Mouse (Mus musculus) MEL (cell line): ENCODE data around the gene Atp6v0b. TPM values are rescaled to one million over a fixed set of nuclear protein-coding genes. Genes with fewer than 3 reads are reported as not detected.

ENCODE experiments used
- DNase-seq: peaks from one replicate; pipeline ENCODE4 v3.0.0; 2011; ENCODE audit warnings: low read depth, low spot score
- H3K27ac ChIP-seq: 2 replicates; pipeline ENCODE4 v1.5.1; 2012; ENCODE audit warnings: low read depth, mild to moderate bottlenecking, control low read depth, low read length, moderate library complexity; ENCODE audit not compliant: control insufficient read depth
- H3K27me3 ChIP-seq, 2 experiments: fragments of 150-350 bp in 1 of 2; sonication (generic) in 1 of 2; 2 replicates each; pipeline ENCODE4 v1.6.1; 2012; ENCODE audit warnings: low read length in 2 of 2, mild to moderate bottlenecking in 2 of 2, improper control_type of control experiment in 1 of 2, moderate library complexity in 1 of 2; ENCODE audit not compliant: insufficient read depth in 2 of 2, control insufficient read depth in 1 of 2
- H3K36me3 ChIP-seq, 2 experiments: 2 replicates each; pipeline ENCODE4 v1.6.1; 2012 to 2014; ENCODE audit warnings: low read length in 2 of 2, improper control_type of control experiment in 1 of 2, inconsistent platforms in 1 of 2, mild to moderate bottlenecking in 1 of 2; ENCODE audit not compliant: insufficient read depth in 2 of 2, control insufficient read depth in 1 of 2
- H3K4me1 ChIP-seq, 2 experiments: fragments of 150-350 bp in 1 of 2; sonication (generic) in 1 of 2; 2 replicates each; pipeline ENCODE4 v1.6.1; 2012; ENCODE audit warnings: low read length in 2 of 2, improper control_type of control experiment in 1 of 2, mild to moderate bottlenecking in 1 of 2; ENCODE audit not compliant: insufficient read depth in 2 of 2, control insufficient read depth in 1 of 2
- H3K4me3 ChIP-seq, 2 experiments: fragments of 150-350 bp in 1 of 2; sonication (generic) in 1 of 2; 2 replicates each; pipeline ENCODE4 v1.5.1; 2012; ENCODE audit warnings: low read depth in 2 of 2, low read length in 2 of 2, mild to moderate bottlenecking in 2 of 2, moderate library complexity in 2 of 2, control low read depth in 1 of 2, improper control_type of control experiment in 1 of 2; ENCODE audit not compliant: control insufficient read depth in 1 of 2, insufficient read depth in 1 of 2
- H3K79me2 ChIP-seq: 2 replicates; pipeline ENCODE4 v1.6.1; 2012; ENCODE audit warnings: mild to moderate bottlenecking, low read length, moderate library complexity; ENCODE audit not compliant: control insufficient read depth, poor library complexity, insufficient read depth
- H3K9ac ChIP-seq: 2 replicates; pipeline ENCODE4 v1.6.1; 2012; ENCODE audit warnings: low read depth, mild to moderate bottlenecking, control low read depth, low read length, moderate library complexity; ENCODE audit not compliant: control insufficient read depth, poor library complexity, severe bottlenecking
- H3K9me3 ChIP-seq: fragments of 150-350 bp; sonication (generic); replicated peaks from 2 replicates; pipeline ENCODE4 v1.6.1; 2012; ENCODE audit warnings: mild to moderate bottlenecking, low read length, improper control_type of control experiment, moderate library complexity; ENCODE audit not compliant: insufficient read depth
- BHLHE40 ChIP-seq: IDR thresholded peaks from 2 replicates; pipeline ENCODE4 v1.6.1; 2012; ENCODE audit warnings: low read depth, mild to moderate bottlenecking, inconsistent platforms, low read length, improper control_type of control experiment, borderline replicate concordance
- CHD2 ChIP-seq: IDR thresholded peaks from 2 replicates; pipeline ENCODE4 v1.6.1; 2011; ENCODE audit warnings: low read length, improper control_type of control experiment
- CTCF ChIP-seq, 3 experiments: IDR thresholded peaks in 2 of 3; conservative IDR thresholded peaks in 1 of 3; 2 replicates each; pipeline ENCODE4 v1.5.1; 2011 to 2012; ENCODE audit warnings: low read length in 3 of 3, low read depth in 2 of 3, mild to moderate bottlenecking in 2 of 3, improper control_type of control experiment in 1 of 3, inconsistent platforms in 1 of 3, mixed read lengths in 1 of 3, moderate library complexity in 1 of 3; ENCODE audit not compliant: control insufficient read depth in 1 of 3, insufficient read depth in 1 of 3, poor library complexity in 1 of 3, severe bottlenecking in 1 of 3
- E2F4 ChIP-seq: IDR thresholded peaks from 2 replicates; pipeline ENCODE4 v1.6.1; 2011; ENCODE audit warnings: low read depth, low read length, improper control_type of control experiment, borderline replicate concordance
- EP300 ChIP-seq, 2 experiments: IDR thresholded peaks; 2 replicates each; pipeline ENCODE4 v1.6.1; 2011; ENCODE audit warnings: improper control_type of control experiment in 2 of 2, low read length in 2 of 2, low read depth in 1 of 2, mild to moderate bottlenecking in 1 of 2
- HCFC1 ChIP-seq: IDR thresholded peaks from 2 replicates; pipeline ENCODE4 v1.6.1; 2012; ENCODE audit warnings: low read depth, mild to moderate bottlenecking, inconsistent platforms, low read length, improper control_type of control experiment, moderate library complexity
- MAFK ChIP-seq: IDR thresholded peaks from 2 replicates; pipeline ENCODE4 v1.6.1; 2011; ENCODE audit warnings: low read depth, mild to moderate bottlenecking, low read length, improper control_type of control experiment, borderline replicate concordance
- MAZ ChIP-seq: IDR thresholded peaks from 2 replicates; pipeline ENCODE4 v1.6.1; 2012; ENCODE audit warnings: low read depth, mild to moderate bottlenecking, inconsistent platforms, low read length, improper control_type of control experiment
- MEF2A ChIP-seq: IDR thresholded peaks from 2 replicates; pipeline ENCODE4 v1.6.1; 2014; ENCODE audit warnings: low read depth, mild to moderate bottlenecking, inconsistent platforms, low read length, improper control_type of control experiment; ENCODE audit not compliant: poor library complexity, insufficient replicate concordance, severe bottlenecking; ENCODE audit errors: extremely low read depth
- MYB ChIP-seq: IDR thresholded peaks from 2 replicates; pipeline ENCODE4 v1.6.1; 2011; ENCODE audit warnings: mild to moderate bottlenecking, low read depth, low read length, improper control_type of control experiment
- MYC ChIP-seq: IDR thresholded peaks from 2 replicates; pipeline ENCODE4 v1.6.1; 2011; ENCODE audit warnings: low read depth, mild to moderate bottlenecking, low read length, improper control_type of control experiment, moderate library complexity
- POLR2AphosphoS5 ChIP-seq: IDR thresholded peaks from 2 replicates; pipeline ENCODE4 v1.6.1; 2012; ENCODE audit warnings: low read depth, borderline replicate concordance, mild to moderate bottlenecking, inconsistent platforms, low read length, moderate library complexity, mixed read lengths
- RAD21 ChIP-seq: IDR thresholded peaks from 2 replicates; pipeline ENCODE4 v1.6.1; 2011; ENCODE audit warnings: mild to moderate bottlenecking, low read depth, low read length, improper control_type of control experiment
- RCOR1 ChIP-seq: IDR thresholded peaks from 2 replicates; pipeline ENCODE4 v1.6.1; 2012; ENCODE audit warnings: low read depth, mild to moderate bottlenecking, inconsistent platforms, low read length, improper control_type of control experiment
- SIN3A ChIP-seq: IDR thresholded peaks from 2 replicates; pipeline ENCODE4 v1.6.1; 2012; ENCODE audit warnings: low read length, improper control_type of control experiment, inconsistent platforms
- SMC3 ChIP-seq: IDR thresholded peaks from 2 replicates; pipeline ENCODE4 v1.6.1; 2011; ENCODE audit warnings: low read depth, low read length, improper control_type of control experiment
- TAL1 ChIP-seq: IDR thresholded peaks from 2 replicates; pipeline ENCODE4 v1.6.1; 2012; ENCODE audit warnings: mild to moderate bottlenecking, inconsistent platforms, low read length, moderate library complexity, mixed read lengths
- UBTF ChIP-seq: IDR thresholded peaks from 2 replicates; pipeline ENCODE4 v1.6.1; 2012; ENCODE audit warnings: low read depth, mild to moderate bottlenecking, inconsistent platforms, low read length, improper control_type of control experiment, moderate library complexity, borderline replicate concordance; ENCODE audit not compliant: insufficient read depth
- USF2 ChIP-seq, 2 experiments: IDR thresholded peaks; 2 replicates each; pipeline ENCODE4 v1.6.1; 2011 to 2012; ENCODE audit warnings: improper control_type of control experiment in 2 of 2, low read length in 2 of 2, borderline replicate concordance in 1 of 2, inconsistent platforms in 1 of 2, low read depth in 1 of 2, mild to moderate bottlenecking in 1 of 2; ENCODE audit not compliant: insufficient read depth in 1 of 2
- ZC3H11A ChIP-seq: IDR thresholded peaks from 2 replicates; pipeline ENCODE4 v1.6.1; 2012; ENCODE audit warnings: low read depth, mild to moderate bottlenecking, inconsistent platforms, low read length, improper control_type of control experiment
- ZKSCAN1 ChIP-seq: IDR thresholded peaks from 2 replicates; pipeline ENCODE4 v1.6.1; 2012; ENCODE audit warnings: low read depth, mild to moderate bottlenecking, inconsistent platforms, low read length, improper control_type of control experiment, moderate library complexity
- ZMIZ1 ChIP-seq: IDR thresholded peaks from 2 replicates; pipeline ENCODE4 v1.6.1; 2012; ENCODE audit warnings: low read depth, mild to moderate bottlenecking, inconsistent platforms, low read length, improper control_type of control experiment, moderate library complexity
- polyA plus RNA-seq, 2 experiments: library from polyadenylated mRNA; stranded (reverse) in 1 of 2; unstranded in 1 of 2; fragments of >175 nt in 1 of 2; fragments of >200 nt in 1 of 2; gene quantifications; 2 replicates each; pipeline versions ENCODE4 v1.2.1 to v1.2.4; 2012; ENCODE audit warnings: low replicate concordance in 2 of 2, low read depth in 1 of 2; ENCODE audit not compliant: insufficient read length in 2 of 2, insufficient read depth in 1 of 2, missing spikeins in 1 of 2
- total RNA-seq: library from RNA; depleted of rRNA; stranded (reverse); fragments of 300-350 nt; gene quantifications from 2 replicates; pipeline ENCODE4 v1.2.3, GENCODE M21; 2012

Gene Atp6v0b
- total and polyA plus RNA-seq, 3 experiments = 286 to 343 TPM; not detected in 1

DNA sequence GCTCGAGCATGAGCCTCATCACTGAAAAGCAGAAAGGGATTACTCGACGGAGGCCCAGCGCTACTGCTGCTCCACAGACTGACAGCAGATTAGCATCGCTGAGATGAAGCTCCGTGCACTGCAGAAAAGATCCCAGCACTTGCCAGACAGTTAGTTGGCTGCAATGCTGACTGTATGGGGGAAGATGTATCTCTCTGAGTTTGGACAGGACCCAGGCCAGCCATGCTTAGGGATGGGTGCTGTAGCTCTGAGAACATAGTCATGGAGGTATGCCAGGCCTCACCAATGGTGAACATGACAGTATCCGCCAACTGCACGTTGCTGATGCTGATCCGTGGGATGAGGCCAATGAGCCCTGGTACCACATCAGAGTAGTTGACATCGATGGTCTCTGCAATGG lies 17.0 kb upstream of the Atp6v0b start:
- no peaks in the 10 kb centered on the region for H3K9me3 ChIP-seq
- H3K9ac ChIP-seq = no peak overlapping the region
- no peak for TF ChIP-seq RCOR1
- no peak for TF ChIP-seq SIN3A
- no peak for TF ChIP-seq HCFC1
- TF ChIP-seq MYC = no peak
- TF ChIP-seq MEF2A = no peak
- TF ChIP-seq ZMIZ1 = no peak
- no peak for TF ChIP-seq TAL1
- TF ChIP-seq SMC3 = no peak
- no peak for TF ChIP-seq ZC3H11A
- TF ChIP-seq POLR2AphosphoS5 = no peak
- no peak for TF ChIP-seq MAZ
- no peak for TF ChIP-seq MYB
- H3K36me3 ChIP-seq = peaks cover 0 to 5% of the 10 kb centered on the region in 2 experiments; a peak in 1 of 4 replicates
- no peaks in the 10 kb centered on the region; a peak in 1 of 4 replicates for H3K4me1 ChIP-seq
- H3K4me3 ChIP-seq = no peak overlapping the region
- no peaks in the 10 kb centered on the region for H3K79me2 ChIP-seq
- no peak overlapping the region for H3K27ac ChIP-seq
- DNase-seq = no peak
- no peaks in the 10 kb centered on the region for H3K27me3 ChIP-seq

- no peak for DNase-seq
- Histone ChIP-seq H3K4me3 (no peak overlapping the region), H3K27me3 (no peaks in the 10 kb centered on the region), H3K9ac (no peak overlapping the region), H3K9me3 (no peaks in the 10 kb centered on the region), H3K36me3 (peaks cover 0 to 4% of the 10 kb centered on the region in 2 experiments; a peak in 1 of 4 replicates), H3K79me2 (no peaks in the 10 kb centered on the region), H3K4me1 (no peaks in the 10 kb centered on the region), H3K27ac (no peak overlapping the region)
- TF ChIP-seq TAL1 (no peak), CTCF (IDR thresholded peaks at IDR 0.05 in 2 of 3, conservative IDR thresholded peaks at IDR 0.05 in 1 of 3; ENCODE audit: control insufficient read depth in 1 of 3, insufficient read depth in 1 of 3, low read depth in 2 of 3, low read length in 3 of 3, poor library complexity in 1 of 3, severe bottlenecking in 1 of 3) (no peak), MYB (no peak), MAZ (no peak), EP300 (IDR thresholded peaks at IDR 0.05; ENCODE audit: low read depth in 1 of 2, low read length in 2 of 2) (no peak), SMC3 (no peak), RCOR1 (no peak), SIN3A (no peak), E2F4 (no peak), USF2 (IDR thresholded peaks at IDR 0.05; ENCODE audit: borderline replicate concordance in 1 of 2, insufficient read depth in 1 of 2, low read depth in 1 of 2, low read length in 2 of 2) (no peak), MAFK (no peak), CHD2 (no peak), UBTF (no peak), ZKSCAN1 (no peak), BHLHE40 (no peak), ZC3H11A (no peak), RAD21 (no peak)
Measured at GRCm38 (mm10) chr4:117898111-117898510, 11.0 kb upstream of the Atp6v0b start.
